Mouse (Mus musculus) frontal cortex, postnatal 25 days (tissue): Measurements from ENCODE around the gene Hrh3.
A peak's percentile ranks its signal among the peaks of the same experiment; 100 is the strongest.

Source experiments
- DNase-seq, 2 experiments: peaks; one replicate each; pipeline ENCODE4 v3.0.0; 2022; ENCODE audit warnings: low spot score in 2 of 2

Hrh3 gene

GRCm38 (mm10) chr2:180103978-180104658 is at the start of gene Hrh3:
Gene Hrh3, minus strand, starts transcription at chr2:180104488.
- no peak for DNase-seq

DNA sequence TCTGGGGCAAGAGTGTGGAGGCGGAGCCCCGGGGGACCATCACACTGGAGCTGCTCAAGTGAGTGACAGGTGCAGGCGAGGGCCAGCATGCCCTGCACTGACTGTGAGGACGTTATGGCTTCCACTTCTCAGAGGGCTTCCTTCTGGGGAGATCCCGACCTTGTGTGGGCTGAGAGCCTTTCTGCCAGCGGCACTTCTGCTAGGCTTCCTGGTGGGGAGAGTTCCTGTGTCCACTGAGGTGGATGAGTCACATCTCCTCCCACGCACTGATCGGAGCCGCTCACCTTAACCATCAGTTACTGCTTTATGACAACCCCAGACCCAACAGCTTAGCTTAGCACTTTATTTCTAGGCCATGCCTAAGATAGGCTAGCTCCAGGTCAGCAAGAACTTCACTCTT is 44.3 kb upstream of the Hrh3 start:
- DNase-seq: no peak

DNA sequence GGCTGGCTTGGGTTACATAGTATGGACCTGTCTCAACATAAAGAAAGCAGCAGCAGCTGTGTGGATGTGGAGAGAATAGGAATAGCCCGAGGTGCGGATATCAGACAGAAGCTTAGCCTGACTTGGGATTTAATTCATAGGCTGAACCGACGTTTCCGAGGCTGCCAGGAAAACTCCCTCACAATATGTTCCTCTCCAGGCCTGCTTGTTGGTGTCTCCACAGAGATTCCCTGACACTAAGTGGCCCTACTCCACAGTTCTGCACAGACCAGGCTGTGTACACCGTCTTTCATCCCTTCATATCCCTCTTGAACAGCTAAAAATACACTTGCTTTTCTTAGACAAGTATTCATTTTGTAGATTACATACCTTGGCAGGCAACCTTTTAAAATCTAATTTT is 43.1 kb upstream of the Hrh3 start:
- no peak for DNase-seq

DNA sequence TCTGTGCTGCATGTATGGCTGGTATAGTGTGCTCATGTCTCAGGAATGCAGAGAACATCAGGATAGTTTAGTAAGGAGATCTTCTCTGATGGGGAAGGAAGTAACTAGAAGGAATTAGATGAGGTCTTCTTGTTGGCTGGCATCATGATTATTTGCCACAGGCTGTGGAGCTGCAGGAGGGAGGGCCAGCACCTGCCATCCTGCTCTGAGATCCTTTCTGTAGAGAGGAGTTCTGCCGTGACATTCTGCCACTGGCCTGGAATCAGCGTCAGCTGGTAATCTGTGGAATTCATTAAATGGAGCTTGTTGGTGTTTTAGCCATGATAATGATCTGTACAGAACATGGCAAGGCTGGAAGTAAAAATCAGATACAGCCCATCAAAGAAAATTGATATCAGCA is 41.8 kb upstream of the Hrh3 start:
- DNase-seq: no peak

DNA sequence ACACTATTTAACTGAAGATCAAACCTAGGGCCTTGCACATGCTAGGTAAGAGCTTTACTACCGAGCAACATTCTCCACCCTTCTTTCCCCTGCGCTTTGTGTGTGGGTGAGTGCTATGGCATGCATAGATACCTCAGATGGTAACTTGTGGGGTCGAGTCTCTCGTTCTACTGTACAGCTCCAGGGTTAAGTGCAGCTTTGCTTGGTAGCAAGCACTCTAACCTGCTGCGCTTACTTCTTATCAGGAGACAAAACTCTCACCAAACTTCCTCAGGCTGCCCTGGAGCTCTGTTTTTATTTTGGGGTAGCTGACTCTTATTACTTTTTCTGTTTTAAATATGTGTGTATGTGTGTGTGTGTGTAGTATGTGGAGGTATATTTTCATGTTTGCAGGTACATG is 31.1 kb upstream of the Hrh3 start:
- no peak for DNase-seq

DNA sequence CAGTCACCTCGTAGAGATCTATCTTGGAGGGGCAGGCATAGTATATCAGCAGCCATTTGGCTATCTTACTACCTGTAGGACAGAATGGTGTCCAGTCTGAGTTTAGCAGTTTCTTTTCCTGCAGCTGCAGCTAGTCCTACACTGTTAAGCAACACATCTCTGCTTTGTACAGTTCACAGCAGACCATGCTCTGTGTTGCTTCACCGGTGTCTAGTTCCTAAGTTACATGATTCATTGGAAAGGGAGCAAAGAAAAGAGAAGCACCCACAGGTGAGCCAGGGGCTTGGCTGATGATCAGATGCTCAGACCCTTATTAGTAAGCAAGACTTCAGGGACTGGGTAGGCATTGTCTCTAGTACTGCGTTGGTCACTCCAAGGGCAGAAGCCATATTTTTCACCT is 29.6 kb upstream of the Hrh3 start:
- DNase-seq: no peak

DNA sequence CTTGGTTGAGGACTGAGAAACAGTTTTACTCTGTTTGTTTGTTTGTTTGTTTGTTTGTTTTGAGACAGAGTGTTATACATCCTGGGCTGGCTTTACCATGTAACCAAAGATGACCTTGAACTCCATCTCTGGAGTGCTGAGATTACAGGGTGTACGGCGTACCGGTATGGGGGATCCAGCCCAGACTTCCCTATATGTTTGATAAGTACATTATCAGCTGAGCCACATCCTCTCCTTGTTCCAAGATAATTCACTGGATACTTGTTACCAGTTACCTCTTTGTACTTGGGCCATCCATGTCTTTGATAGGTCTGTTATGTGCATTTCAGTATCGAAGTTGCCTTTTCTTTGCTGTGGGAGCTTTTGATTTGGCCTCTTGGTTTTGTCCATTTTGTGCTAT is 28.9 kb upstream of the Hrh3 start:
- no peak for DNase-seq

GRCm38 (mm10) chr2:180127675-180128074 is 23.4 kb upstream of the Hrh3 start:
- no peak for DNase-seq

DNA sequence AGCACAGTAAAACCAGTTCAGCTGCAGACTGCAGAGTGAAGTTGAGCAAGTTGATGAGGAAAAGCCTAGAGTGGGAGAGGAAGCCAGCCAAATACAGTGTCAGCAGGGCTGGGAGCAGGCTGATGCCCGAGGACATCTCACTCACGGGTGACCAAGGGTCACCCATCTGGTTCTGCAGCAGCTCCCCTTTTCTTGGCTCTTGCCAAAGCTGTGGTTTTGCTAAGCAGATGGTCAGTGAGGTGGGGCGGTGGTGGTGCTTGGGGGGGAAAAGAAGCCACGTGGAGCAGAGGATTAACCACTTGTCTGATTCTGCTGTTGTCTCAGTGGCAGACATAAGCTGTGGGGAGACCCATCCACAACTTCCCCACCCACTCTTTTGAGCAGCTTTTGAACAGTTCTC is 21.9 kb upstream of the Hrh3 start:
- DNase-seq: no peak

- no peak for DNase-seq
These were observed 19.9 kb upstream of the Hrh3 start for GRCm38 (mm10) chr2:180124192-180124591.

GRCm38 (mm10) chr2:180120292-180120761 is 16.0 kb upstream of the Hrh3 start:
- no peak for DNase-seq

GRCm38 (mm10) chr2:180119439-180120291 is 15.4 kb upstream of the Hrh3 start:
- no peak for DNase-seq

DNA sequence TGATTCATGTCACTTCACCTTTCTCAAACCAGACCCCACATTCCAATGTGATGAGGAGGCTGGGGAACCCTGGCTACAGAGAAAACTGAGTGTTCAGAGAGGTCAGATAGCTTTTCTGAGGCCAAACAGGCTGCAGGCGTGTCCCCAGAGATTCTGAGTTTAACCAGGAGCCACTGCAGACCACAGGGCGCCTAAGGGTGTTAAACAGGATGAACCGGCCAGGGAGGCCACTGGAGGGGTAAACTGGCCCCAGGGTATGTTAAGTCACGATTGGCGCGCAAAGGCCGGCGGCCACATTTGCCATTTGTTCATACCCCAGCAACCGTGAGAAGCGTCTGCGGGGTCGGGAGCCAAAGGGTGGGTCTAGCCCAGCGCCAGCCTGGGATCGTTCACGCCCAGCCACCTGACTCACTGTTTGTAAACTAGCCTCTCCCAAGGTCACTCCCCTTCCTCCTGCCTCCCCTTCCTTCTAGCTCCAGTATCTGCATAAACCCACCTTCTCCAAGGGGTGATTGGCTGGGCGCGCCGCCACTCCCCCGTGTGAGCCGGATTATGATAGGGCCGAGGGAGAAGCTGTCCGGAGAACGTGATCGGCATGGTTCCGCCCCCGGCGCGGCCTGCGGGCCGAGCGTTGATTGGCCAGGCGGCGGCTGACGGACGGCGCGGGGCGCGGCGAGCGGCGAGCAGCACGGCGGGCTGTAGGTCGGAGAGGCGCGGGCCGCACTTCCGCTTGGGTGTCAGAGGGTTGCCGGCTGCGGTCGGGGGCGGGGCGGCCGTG is 14.6 kb upstream of the Hrh3 start, which contains the start of gene Osbpl2:
Gene Osbpl2 (plus strand): TSS at position 646 of the 778 bp plus-strand sequence.
- peak; percentile 98 to 100 for DNase-seq

- no peak for DNase-seq
These were observed 13.4 kb upstream of the Hrh3 start for GRCm38 (mm10) chr2:180117485-180118194.

DNA sequence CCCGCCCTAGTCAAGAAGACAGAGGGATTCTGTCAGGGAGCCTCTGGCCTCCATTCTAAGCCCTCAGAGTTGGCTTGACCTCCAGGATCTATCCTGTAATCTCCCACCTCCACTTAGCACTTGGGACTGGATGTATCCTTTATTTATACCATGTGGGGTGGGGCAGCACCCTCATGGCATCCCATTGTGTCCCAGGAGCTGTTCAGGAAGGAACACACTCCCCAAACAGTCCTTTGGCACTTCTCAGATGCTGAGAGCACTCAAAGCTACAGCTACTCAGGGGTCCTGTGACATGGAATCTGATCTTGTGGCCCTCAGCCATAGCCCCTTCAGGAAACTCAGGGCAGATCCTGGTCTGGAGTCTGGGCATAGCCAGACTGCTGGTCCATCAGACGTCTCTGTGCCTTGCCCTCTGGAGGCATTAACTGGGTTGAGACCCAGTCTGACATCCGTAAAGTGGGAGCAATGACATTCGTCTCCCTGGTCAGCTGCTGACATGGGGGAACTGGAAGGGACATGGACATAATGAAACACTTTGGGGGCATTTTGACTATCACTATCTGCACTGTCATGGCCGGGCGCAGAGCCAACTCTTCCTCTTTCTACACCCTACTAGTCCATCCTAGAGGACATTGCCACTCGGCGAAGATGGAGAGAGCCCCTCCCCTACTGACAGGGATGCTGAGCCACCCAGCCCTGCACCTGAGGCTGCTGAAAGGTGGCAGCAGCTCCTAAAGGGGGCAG is 12.6 kb upstream of the Hrh3 start:
- no peak for DNase-seq

- no peak for DNase-seq
These were observed 11.8 kb upstream of the Hrh3 start for GRCm38 (mm10) chr2:180116081-180116493.

GRCm38 (mm10) chr2:180115279-180115678 is 11.0 kb upstream of the Hrh3 start:
- DNase-seq: no peak

DNA sequence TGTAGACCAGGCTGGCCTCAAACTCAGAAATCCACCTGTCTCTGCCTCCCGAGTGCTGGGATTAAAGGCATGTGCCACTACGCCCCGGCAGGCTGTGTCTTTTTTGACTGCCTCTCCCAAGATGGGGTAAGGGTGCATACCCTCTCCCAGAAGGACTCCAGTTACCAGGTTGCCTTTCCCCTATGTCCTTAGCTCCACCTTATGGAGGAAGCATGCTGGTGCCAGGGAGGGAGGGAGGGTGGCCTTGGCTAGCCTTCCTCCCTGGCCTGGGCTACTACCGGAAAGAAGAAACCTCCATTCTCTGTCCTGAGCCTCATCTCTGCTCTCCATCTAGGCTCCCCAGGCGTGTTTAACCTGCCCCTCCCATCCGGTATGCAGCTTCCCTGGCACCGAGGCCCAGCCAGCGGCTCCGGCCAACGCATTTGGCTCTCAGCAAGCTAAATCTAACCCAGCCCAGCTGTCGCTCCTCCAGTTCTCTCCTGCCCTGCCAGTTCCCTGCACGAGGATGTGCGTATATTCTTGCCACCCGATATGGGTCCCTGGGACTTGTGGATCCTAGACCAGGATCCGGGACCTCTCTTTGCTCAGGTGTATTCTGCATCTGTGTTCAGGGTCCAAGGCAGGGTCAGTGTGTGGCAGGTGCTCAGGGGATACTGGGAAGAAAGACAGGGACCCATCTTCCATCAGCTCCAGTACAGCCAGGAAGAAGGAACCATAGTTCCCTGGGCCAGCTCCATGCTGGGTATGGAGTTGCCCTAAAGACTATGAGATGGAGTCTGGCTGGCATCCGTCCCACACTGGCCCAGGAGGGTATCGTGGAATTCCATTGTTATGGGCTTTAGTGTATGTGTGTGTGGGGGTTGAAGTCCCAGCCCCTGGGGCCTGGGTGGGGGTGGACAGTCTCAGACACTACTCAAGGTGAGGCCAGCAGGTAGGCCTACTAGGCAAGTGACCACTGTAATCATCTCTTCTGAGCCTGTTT is 9.9 kb upstream of the Hrh3 start:
- DNase-seq: no peak

DNA sequence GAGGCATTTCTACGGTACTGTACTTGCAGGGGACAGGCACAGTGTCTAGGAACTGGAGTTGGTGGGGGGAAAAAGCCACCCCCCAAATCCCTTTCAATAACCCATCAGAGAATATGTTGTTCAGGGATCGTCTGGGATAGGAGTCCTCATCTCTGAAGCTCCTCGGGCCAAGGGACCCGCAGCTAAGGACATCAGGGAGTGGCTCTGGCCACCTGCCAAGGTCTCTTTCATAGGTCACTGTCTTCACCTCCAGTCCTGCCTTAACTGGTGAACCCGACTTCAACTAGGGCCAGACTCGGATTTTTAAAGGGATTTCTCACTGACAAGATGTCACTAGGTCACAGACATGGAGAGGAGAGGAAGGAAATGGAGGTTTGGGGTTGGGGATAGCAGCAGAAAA is 4.0 kb upstream of the Hrh3 start:
- DNase-seq: no peak

DNA sequence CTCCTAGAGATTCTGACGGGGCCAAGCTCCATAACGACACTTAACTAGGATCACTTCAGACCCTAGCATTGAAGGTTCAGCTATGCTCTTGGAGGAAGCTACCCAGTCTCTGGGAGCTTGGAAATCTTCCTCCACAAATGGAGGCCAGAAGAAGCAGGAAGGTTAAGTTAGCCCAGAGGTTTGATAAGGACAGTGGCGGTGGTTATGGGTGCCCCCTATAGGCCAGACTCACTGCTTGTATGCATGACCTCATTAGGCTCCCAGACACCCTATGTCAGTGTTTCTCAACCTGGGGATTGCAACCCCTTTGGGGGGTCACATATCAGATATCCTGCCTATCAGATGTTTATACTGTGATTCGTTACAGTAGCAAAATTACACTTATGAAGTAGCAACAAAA is 2.8 kb upstream of the Hrh3 start:
- DNase-seq: no peak
